Mouse (Mus musculus): ENCODE measurements around the gene Cacna1e.

Gene Cacna1e

DNA sequence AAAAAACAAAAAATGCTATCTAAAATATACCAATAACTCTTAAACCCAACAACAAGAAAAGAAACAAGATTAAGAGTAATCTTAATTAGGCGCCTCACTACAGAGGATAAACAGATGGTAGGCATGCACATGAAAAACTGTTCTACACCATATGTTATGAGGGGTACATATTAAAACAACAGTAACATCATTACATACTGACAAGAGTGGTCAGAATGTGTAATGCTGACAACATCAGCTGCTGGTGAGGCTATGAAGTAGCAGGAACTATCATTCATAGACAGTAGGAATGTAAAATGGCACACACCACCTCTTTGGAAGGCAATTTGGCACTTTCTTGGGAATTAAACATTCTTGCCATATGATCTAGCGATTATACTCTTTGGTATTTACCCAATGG lies 363.6 kb downstream of the Cacna1e start:
- no peak overlapping the region for H3K4me3 ChIP-seq (replicated peaks; ENCODE audit: low read length)
- H3K36me3 ChIP-seq (ENCODE audit: insufficient read depth, low read length): no peaks in the 10 kb centered on the region
- H3K9me3 ChIP-seq (ENCODE audit: low read length): no peaks in the 10 kb centered on the region
- H3K4me1 ChIP-seq (replicated peaks; ENCODE audit: low read depth, low read length): no peaks in the 10 kb centered on the region
- no peaks in the 10 kb centered on the region for H3K27me3 ChIP-seq (ENCODE audit: insufficient read depth, low read length)
- TF ChIP-seq NANOG (IDR thresholded peaks at IDR 0.05; ENCODE audit: borderline replicate concordance, low read length) (no peak), CTCF (conservative IDR thresholded peaks at IDR 0.05; ENCODE audit: low read length) (no peak), POU5F1 (IDR thresholded peaks at IDR 0.05; ENCODE audit: borderline replicate concordance, low read length) (no peak)

DNA sequence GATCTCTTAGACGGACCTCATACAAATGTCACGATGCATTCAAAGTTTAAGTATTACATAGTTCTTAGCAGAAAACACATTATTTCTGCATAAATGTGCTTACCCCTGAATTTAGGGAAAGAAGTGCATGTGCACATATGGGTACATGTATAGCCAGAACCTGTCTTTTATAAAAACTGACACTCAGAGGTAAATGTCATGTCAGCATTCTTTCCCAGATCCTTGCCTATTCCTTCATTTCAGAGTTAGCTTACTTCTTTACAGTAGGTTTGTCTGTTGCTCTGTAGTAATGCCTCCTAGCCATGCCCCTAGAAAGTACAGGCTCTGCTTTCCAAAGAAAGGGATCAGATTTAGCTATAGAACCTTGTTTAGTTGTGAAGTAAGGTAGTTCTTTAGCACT lies 369.0 kb downstream of the Cacna1e start:
- Histone ChIP-seq H3K4me3 (replicated peaks; ENCODE audit: low read length) (no peak overlapping the region), H3K9me3 (ENCODE audit: low read length) (no peaks in the 10 kb centered on the region), H3K4me1 (replicated peaks; ENCODE audit: low read depth, low read length) (no peaks in the 10 kb centered on the region), H3K36me3 (ENCODE audit: insufficient read depth, low read length) (no peaks in the 10 kb centered on the region), H3K27me3 (ENCODE audit: insufficient read depth, low read length) (no peaks in the 10 kb centered on the region)
- no peak for TF ChIP-seq CTCF (conservative IDR thresholded peaks at IDR 0.05; ENCODE audit: low read length)
- no peak for TF ChIP-seq POU5F1 (IDR thresholded peaks at IDR 0.05; ENCODE audit: borderline replicate concordance, low read length)
- TF ChIP-seq NANOG (IDR thresholded peaks at IDR 0.05; ENCODE audit: borderline replicate concordance, low read length): no peak

DNA sequence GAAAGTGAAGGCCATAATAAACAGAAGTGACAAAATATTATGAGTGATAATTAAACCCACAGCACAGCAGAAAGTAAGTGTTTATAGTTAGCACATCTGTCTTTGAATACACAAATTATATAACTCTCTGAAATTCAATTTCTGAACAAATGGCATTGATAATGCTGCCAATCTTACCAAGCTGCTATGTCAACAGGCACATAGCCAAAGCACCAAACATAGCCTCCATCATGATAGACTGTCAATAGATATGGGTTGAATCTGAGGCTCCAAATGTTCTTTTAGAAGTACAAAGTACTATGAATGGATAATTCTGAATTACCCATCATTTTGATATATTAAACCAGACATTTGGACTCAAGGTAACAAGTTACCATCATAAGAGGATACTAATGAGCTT lies 372.6 kb downstream of the Cacna1e start:
- Histone ChIP-seq H3K9me3 (ENCODE audit: low read length) (no peaks in the 10 kb centered on the region), H3K27me3 (ENCODE audit: insufficient read depth, low read length) (no peaks in the 10 kb centered on the region), H3K36me3 (ENCODE audit: insufficient read depth, low read length) (no peaks in the 10 kb centered on the region), H3K4me1 (replicated peaks; ENCODE audit: low read depth, low read length) (no peaks in the 10 kb centered on the region), H3K4me3 (replicated peaks; ENCODE audit: low read length) (no peak overlapping the region)
- TF ChIP-seq POU5F1 (IDR thresholded peaks at IDR 0.05; ENCODE audit: borderline replicate concordance, low read length) (no peak), CTCF (conservative IDR thresholded peaks at IDR 0.05; ENCODE audit: low read length) (no peak), NANOG (IDR thresholded peaks at IDR 0.05; ENCODE audit: borderline replicate concordance, low read length) (no peak)

DNA sequence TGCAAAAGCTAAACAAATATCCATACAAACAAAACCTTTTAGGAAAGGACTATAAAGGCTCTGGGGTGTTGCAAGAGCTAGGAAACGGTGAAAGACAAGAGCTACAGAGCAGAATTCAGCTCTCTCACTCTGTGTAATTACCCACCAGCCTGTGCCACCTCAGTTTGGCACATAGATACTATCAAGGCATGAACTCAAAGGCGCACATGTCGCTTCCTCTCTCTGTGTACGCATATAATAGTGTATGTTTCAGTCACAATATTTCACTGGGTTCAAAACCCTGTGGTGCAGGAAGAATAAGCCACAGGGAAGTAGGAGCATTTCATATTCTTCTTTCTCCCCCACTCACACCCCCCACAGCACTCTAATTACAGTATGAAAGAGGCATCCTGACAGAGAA lies 380.3 kb downstream of the Cacna1e start:
- TF ChIP-seq NANOG (IDR thresholded peaks at IDR 0.05; ENCODE audit: borderline replicate concordance, low read length) (no peak), CTCF (conservative IDR thresholded peaks at IDR 0.05; ENCODE audit: low read length) (no peak), POU5F1 (IDR thresholded peaks at IDR 0.05; ENCODE audit: borderline replicate concordance, low read length) (no peak)
- Histone ChIP-seq H3K36me3 (ENCODE audit: insufficient read depth, low read length) (no peaks in the 10 kb centered on the region), H3K27me3 (ENCODE audit: insufficient read depth, low read length) (no peaks in the 10 kb centered on the region), H3K9me3 (ENCODE audit: low read length) (no peaks in the 10 kb centered on the region), H3K4me1 (replicated peaks; ENCODE audit: low read depth, low read length) (no peaks in the 10 kb centered on the region), H3K4me3 (replicated peaks; ENCODE audit: low read length) (no peak overlapping the region)

- TF ChIP-seq CTCF (conservative IDR thresholded peaks at IDR 0.05; ENCODE audit: low read length) (no peak), NANOG (IDR thresholded peaks at IDR 0.05; ENCODE audit: borderline replicate concordance, low read length) (no peak), POU5F1 (IDR thresholded peaks at IDR 0.05; ENCODE audit: borderline replicate concordance, low read length) (no peak)
Measured at GRCm38 (mm10) chr1:154500869-154501268, 383.4 kb downstream of the Cacna1e start.

DNA sequence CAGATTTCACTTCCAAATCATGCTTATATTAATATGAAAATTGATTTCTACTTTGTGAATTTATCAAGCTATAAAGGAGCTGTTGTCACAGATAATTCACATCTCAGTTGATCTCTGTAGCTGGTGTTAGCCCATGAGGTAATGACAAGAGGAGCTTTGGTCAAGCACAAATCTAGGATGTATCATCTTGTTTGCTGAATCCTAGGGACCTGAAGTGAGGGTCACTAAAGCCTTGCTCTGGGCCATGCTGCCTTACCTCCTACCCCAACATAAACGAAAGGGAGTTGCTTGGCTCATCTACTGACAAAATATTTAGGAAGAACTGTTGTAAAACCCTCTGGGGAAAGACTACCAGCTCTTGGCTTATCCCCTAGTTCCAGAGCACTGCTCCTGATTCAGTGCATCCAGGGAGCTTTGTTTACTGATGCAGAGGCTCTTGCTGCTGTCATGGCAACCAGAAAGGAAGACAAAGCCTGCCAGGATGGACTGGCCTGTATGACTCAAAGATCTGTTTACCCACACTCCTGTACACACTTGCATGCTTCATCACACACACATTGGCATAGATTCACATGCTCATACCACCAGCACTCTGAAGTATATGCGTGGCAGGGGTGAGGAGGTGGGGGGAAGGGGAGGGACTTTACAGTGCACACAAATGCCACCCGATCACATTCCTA lies 384.0 kb downstream of the Cacna1e start:
- no peaks in the 10 kb centered on the region for H3K9me3 ChIP-seq (ENCODE audit: low read length)
- no peaks in the 10 kb centered on the region for H3K36me3 ChIP-seq (ENCODE audit: insufficient read depth, low read length)
- no peaks in the 10 kb centered on the region for H3K27me3 ChIP-seq (ENCODE audit: insufficient read depth, low read length)
- TF ChIP-seq CTCF (conservative IDR thresholded peaks at IDR 0.05; ENCODE audit: low read length) (no peak), POU5F1 (IDR thresholded peaks at IDR 0.05; ENCODE audit: borderline replicate concordance, low read length) (no peak), NANOG (IDR thresholded peaks at IDR 0.05; ENCODE audit: borderline replicate concordance, low read length) (no peak)
- no peaks in the 10 kb centered on the region for H3K4me1 ChIP-seq (replicated peaks; ENCODE audit: low read depth, low read length)
- no peak overlapping the region for H3K4me3 ChIP-seq (replicated peaks; ENCODE audit: low read length)

More at GRCm38 (mm10) chr1:154500869-154501268, 383.4 kb downstream of the Cacna1e start:
- no peaks in the 10 kb centered on the region for H3K27me3 ChIP-seq (ENCODE audit: insufficient read depth, low read length)
- H3K4me3 ChIP-seq (replicated peaks; ENCODE audit: low read length): no peak overlapping the region
- H3K4me1 ChIP-seq (replicated peaks; ENCODE audit: low read depth, low read length): no peaks in the 10 kb centered on the region
- no peaks in the 10 kb centered on the region for H3K9me3 ChIP-seq (ENCODE audit: low read length)
- H3K36me3 ChIP-seq (ENCODE audit: insufficient read depth, low read length): no peaks in the 10 kb centered on the region

GRCm38 (mm10) chr1:154498821-154499220 lies 385.5 kb downstream of the Cacna1e start:
- TF ChIP-seq CTCF (conservative IDR thresholded peaks at IDR 0.05; ENCODE audit: low read length) (no peak), POU5F1 (IDR thresholded peaks at IDR 0.05; ENCODE audit: borderline replicate concordance, low read length) (no peak), NANOG (IDR thresholded peaks at IDR 0.05; ENCODE audit: borderline replicate concordance, low read length) (no peak)
- H3K36me3 ChIP-seq (ENCODE audit: insufficient read depth, low read length): no peaks in the 10 kb centered on the region

DNA sequence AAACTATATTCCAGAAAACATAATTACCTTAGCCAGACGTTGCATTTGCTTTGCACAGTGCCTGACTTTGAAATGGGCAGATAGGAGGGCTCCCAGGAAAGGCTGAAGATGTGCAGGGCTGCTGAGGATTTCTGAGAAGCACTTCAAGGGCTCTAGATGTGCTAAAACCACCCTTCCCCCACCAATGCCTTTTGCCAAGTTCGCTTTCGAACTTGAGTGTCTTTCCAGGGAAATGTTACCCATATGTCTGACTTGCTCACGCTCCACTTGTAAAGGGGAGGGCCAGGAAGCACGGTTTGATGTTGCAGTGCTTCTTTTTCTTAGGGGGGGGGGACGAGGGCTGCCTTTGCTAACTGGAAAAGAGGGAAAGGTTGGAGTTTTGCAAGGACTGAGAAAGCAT lies 393.2 kb downstream of the Cacna1e start:
- Histone ChIP-seq H3K9me3 (ENCODE audit: low read length) (no peaks in the 10 kb centered on the region), H3K4me3 (replicated peaks; ENCODE audit: low read length) (no peak overlapping the region), H3K27me3 (ENCODE audit: insufficient read depth, low read length) (no peaks in the 10 kb centered on the region), H3K36me3 (ENCODE audit: insufficient read depth, low read length) (no peaks in the 10 kb centered on the region), H3K4me1 (replicated peaks; ENCODE audit: low read depth, low read length) (no peaks in the 10 kb centered on the region)
- no peak for TF ChIP-seq POU5F1 (IDR thresholded peaks at IDR 0.05; ENCODE audit: borderline replicate concordance, low read length)
- TF ChIP-seq CTCF (conservative IDR thresholded peaks at IDR 0.05; ENCODE audit: low read length): no peak
- TF ChIP-seq NANOG (IDR thresholded peaks at IDR 0.05; ENCODE audit: borderline replicate concordance, low read length): no peak

More at GRCm38 (mm10) chr1:154498821-154499220, 385.5 kb downstream of the Cacna1e start:
- Histone ChIP-seq H3K27me3 (ENCODE audit: insufficient read depth, low read length) (no peaks in the 10 kb centered on the region), H3K4me1 (replicated peaks; ENCODE audit: low read depth, low read length) (no peaks in the 10 kb centered on the region), H3K9me3 (ENCODE audit: low read length) (no peaks in the 10 kb centered on the region), H3K4me3 (replicated peaks; ENCODE audit: low read length) (no peak overlapping the region)

- TF ChIP-seq CTCF (conservative IDR thresholded peaks at IDR 0.05; ENCODE audit: low read length): no peak
- TF ChIP-seq POU5F1 (IDR thresholded peaks at IDR 0.05; ENCODE audit: borderline replicate concordance, low read length): no peak
- no peak for TF ChIP-seq NANOG (IDR thresholded peaks at IDR 0.05; ENCODE audit: borderline replicate concordance, low read length)
- 0 out of 2 replicates have a peak, but pooled peaks cover 9% of the 10 kb centered on the region for H3K9me3 ChIP-seq (ENCODE audit: low read length)
- H3K36me3 ChIP-seq (ENCODE audit: insufficient read depth, low read length): no peaks in the 10 kb centered on the region
- no peaks in the 10 kb centered on the region for H3K4me1 ChIP-seq (replicated peaks; ENCODE audit: low read depth, low read length)
- H3K4me3 ChIP-seq (replicated peaks; ENCODE audit: low read length): no peak overlapping the region
- H3K27me3 ChIP-seq (ENCODE audit: insufficient read depth, low read length): no peaks in the 10 kb centered on the region
Measured at GRCm38 (mm10) chr1:154476671-154477070, 407.6 kb downstream of the Cacna1e start.
